Mouse (Mus musculus) CH12F3 (cell line): ENCODE measurements around the gene Smg5.

Source experiments
- in situ Hi-C: fragments of 300-500 bp; cut with MboI; formaldehyde crosslinking; loops from 2 replicates; pipeline ENCODE4 v1.14.3; 2020; ENCODE audit warnings: low sequenced_read_pairs

Gene Smg5

DNA sequence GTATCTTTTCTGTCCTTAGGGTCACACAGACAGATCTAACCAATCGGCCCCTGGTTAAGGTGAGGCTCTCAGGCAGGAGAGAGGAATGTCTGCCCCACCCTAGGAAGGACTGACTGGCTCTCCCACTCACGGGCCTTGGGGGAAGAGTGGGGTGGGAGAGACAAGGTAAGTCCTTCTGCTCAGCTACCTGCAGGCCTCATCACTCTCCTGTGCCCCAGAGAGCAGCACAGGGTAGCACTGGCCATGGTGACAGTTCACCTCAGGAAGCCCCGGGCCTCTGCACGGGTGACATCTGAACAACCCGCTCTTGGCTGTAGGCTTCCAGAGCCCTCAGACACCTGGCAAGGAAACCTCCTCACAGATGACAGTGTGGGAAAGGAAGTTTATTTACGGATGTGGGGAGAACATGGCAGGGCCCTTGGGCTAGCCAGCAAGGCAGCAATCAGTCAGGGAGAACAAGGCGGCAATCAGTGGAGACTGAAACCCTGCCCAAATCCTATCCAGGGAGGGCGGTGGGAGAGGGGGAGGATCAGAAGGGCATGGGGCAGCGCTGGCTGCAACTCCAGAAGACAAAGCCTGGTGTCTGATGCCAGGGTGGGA, 57.8 kb downstream of the Smg5 start:
- in situ Hi-C loops = no loop called here

DNA sequence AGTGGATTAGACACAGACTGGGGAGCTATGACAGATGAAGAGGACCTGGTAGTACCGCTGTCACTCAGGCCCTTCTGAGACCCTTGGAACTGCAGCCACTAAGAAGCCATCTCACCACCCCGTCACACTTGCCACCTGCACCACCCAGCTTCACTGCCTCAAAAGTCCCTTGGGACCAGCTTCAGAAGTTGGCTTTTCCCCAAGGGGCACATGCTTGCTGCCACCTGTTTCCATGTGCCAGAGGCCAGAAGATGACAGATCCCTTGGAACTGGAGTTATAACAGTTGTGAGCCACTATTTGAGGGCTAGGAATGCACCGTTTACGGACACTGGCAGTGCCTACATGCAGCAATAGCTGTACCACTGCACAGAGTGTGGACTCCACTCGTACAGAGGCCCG, 59.2 kb downstream of the Smg5 start:
- in situ Hi-C loops = no loop called here

DNA sequence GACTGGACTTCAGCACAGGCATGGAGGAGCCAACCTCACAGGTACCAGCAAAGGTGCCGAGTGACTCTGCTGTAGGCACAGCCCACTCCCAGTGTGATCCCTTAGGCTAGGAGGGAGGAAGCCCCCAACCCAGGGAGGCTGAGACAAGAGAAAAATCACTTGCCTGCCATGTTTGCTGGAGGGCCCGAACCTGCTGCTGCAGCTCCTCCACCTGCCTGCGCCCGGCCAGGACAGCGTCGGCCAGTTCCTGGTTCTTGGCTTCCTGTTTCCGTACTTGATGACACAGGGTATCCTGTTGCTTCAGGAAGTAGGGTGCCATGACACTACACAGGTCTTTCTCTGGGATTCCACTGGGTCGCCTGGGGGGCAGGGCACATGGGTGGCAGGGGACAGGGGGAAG, 59.7 kb downstream of the Smg5 start:
- in situ Hi-C loops = no loop called here

- in situ Hi-C loops = no loop called here
Observed at GRCm38 (mm10) chr3:88398666-88399065, 62.6 kb downstream of the Smg5 start.

GRCm38 (mm10) chr3:88403522-88404230, 67.6 kb downstream of the Smg5 start:
- in situ Hi-C loops = no loop called here

DNA sequence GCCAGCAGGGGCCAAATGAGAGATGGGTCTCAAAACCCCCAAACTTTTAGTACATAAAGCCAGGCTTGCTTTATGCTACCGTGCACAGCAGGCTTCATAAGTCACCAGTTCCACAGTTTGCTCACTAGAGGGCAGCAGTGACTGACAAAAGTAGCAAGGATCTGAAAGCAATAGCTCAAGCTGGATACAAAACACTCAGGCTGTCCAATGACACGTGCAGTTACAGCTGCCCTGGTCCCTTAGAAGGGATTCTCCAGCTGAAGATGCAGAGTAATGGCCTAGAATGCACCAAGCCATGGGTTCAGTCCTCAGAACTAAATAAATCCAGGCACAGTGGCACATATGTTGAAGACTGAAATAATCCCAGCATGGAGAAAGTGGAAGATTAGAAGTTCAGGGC, 71.0 kb downstream of the Smg5 start:
- in situ Hi-C loops = loop anchor here (5.0 kb wide), 1 partner anchor 65 kb away; no protein-coding TSS in a partner anchor

DNA sequence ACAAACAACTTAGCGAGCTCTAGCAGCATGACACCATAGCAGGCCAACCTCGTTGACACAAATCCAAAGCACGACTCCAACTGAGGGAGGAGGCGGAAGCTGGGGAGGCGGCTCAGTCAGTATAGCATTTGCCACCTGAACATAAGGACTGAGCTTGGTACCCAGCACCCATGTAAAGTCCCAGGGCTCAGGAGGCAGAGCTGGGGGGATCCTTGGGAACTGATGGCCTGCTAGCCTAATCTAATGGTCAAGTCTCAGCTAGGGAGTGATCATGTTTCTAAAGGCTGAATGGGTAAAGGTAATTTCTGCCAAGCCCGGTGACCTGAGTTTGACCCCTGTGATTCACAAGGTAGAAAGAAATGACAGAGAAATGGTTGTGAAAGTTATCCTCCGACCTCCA, 71.5 kb downstream of the Smg5 start:
- in situ Hi-C loops = loop anchor here (5.0 kb wide), 1 partner anchor 65 kb away; no protein-coding TSS in a partner anchor

DNA sequence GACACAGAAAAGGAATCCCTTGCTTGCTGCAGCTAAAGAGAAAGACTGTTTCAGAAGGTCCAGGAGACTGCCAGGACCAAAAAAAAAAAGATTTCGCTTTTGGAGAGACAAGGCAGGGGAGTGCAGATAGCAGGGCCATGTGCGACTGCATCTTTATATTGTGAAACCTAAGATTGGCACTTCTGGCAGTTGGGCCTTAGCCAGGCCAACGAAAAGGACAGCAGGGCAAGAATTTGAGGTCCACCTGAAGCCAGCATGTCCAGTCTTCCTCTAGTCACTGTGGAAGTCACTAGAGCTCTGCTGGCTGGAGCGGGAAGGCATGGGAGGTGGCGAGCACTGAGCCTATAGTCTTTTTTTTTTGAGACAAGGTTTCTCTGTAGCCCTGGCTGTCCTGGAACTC, 72.9 kb downstream of the Smg5 start:
- in situ Hi-C loops = loop anchor here (5.0 kb wide), 1 partner anchor 63 kb away; no protein-coding TSS in a partner anchor

DNA sequence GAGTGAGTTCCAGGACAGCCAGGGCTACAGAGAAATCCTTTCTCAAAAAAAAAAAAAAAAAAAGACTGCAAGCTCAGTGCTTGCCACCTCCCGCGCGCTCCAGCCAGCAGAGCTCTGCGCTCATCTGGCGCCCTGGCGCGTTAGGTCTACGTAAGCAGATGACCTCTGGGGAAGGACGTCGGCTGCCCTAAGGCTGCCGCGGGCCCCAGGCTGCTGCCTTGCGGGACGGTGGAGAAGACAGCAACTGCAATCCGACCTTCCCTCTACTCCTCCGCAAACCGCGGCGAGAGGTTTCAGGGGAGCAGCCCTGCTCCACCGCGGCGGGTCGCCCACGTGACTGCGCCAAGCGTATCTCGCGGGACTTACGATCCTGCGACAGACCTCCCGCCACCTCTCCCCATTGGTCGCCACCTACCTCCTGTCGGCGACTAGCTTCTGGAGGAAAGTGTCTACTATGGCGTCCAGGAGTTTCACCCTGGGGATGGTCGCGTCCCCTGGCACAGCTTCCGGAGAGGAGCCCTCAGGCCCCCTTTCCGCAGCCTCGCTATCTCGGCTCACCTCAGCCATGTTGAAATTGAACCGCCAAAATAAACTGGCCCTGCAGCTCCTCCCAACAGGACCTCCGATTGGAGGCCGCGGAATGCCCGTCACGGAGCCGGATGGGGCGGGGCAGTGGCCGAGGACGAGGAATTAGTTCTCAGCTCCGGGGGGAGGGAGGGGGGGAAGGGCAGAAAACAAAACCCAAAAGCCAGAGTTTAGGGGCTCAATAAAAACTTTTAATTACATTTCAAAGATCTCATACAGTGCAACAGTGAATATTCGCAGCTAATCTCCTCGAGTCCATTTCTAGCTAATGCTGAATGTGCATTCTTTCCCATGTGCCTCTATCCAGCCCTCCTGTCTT, 73.9 kb downstream of the Smg5 start, which contains the start of gene Pmf1:
Pmf1 (minus strand) TSS at position 591 of the 904 bp plus-strand sequence.
- in situ Hi-C loops = loop anchor here (5.0 kb wide), 1 partner anchor 62 kb away; no protein-coding TSS in a partner anchor

GRCm38 (mm10) chr3:88410645-88411031, 74.6 kb downstream of the Smg5 start:
- in situ Hi-C loops = no loop called here

- in situ Hi-C loops = no loop called here
Observed at GRCm38 (mm10) chr3:88411681-88412080, 75.6 kb downstream of the Smg5 start.
